Mouse (Mus musculus) left cerebral cortex, postnatal 10 days (tissue): ENCODE measurements at regions not wholly inside any gene's neighbourhood (a gene's known extent, or its start where the extent isn't known, plus 50 kb on each side); places are given as distances from the start of the nearest gene placed in this dataset.

Experiments used
- DNase-seq, 2 experiments: peaks; one replicate each; pipeline ENCODE4 v3.0.0; 2021 to 2022; ENCODE audit warnings: low spot score in 2 of 2, mixed read lengths in 1 of 2; ENCODE audit errors: extremely low spot score in 1 of 2
- intact Hi-C: fragments of 180-260 bp; cut with DNase I; formaldehyde crosslinking; loops from one replicate; pipeline ENCODE4 v1.15.1; 2025

GRCm38 (mm10) chr1:83748061-83748460 lies 340.1 kb upstream of the Sphkap start:
- intact Hi-C loops, result loop anchor here (5.0 to 10.0 kb wide), 3 partner anchors 537 to 949 kb away; partner anchors contain the start of gene Dner
- DNase-seq, result no peak

- intact Hi-C loops, result loop anchor here (5.0 to 10.0 kb wide), 3 partner anchors 537 to 950 kb away; partner anchors contain the start of gene Dner
- no peak for DNase-seq
These were observed 339.4 kb upstream of the Sphkap start for GRCm38 (mm10) chr1:83747412-83747811.

DNA sequence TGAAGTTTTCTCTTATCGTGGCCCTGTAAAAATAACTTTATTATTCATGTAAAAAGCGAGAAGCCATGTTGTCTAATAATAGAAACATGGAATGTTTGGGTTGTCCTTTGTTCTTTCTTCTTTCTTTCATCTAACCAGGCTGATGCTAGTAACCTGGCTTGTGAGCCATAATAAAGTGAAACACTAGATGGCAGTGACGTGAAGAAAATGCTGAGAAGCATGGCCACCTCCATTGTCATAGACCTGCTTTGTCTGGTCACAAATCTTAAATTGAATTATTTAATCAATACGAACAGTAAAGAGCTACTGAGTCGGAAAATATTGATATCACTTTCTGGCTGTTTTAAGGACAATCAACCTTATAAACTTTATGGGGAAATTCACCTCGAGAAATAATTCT lies 338.0 kb upstream of the Sphkap start:
- peak in 1 of 2 experiments; percentile 71 for DNase-seq
- intact Hi-C loops, result loop anchor here (5.0 to 10.0 kb wide), 3 partner anchors 539 to 951 kb away; partner anchors contain the start of gene Dner

- intact Hi-C loops, result no loop called here
- DNase-seq, result peak; percentile 14 to 35
These were observed 328.6 kb upstream of the Sphkap start for GRCm38 (mm10) chr1:83736428-83737117.

GRCm38 (mm10) chr1:83731682-83732081 lies 323.7 kb upstream of the Sphkap start:
- DNase-seq, result no peak
- intact Hi-C loops, result no loop called here

DNA sequence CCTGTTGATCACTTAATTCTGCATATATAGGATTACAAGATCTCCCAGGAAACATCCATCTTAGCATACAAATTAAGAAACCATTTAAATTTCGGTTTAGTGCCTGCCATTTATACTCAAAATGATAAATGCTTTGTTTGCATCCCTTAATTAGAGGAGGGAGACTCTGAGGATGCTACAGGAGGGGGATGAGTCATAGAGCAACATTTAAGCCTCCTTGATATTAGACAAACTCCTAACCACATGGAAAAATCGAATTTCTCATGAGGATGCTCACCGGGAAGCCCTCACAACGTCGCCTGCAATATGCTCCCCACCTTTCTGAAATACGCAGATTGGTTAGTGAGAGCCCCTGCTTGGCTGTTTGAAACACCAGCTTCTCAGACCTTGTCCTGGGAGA lies 320.8 kb upstream of the Sphkap start:
- DNase-seq, result no peak
- intact Hi-C loops, result loop anchor here (5.0 kb wide), 1 partner anchor 968 kb away; the partner anchor contains the start of gene Dner

GRCm38 (mm10) chr1:83727938-83728337 lies 319.9 kb upstream of the Sphkap start:
- intact Hi-C loops, result loop anchor here (5.0 kb wide), 1 partner anchor 969 kb away; the partner anchor contains the start of gene Dner
- DNase-seq, result no peak

GRCm38 (mm10) chr1:83727215-83727614 lies 319.2 kb upstream of the Sphkap start:
- intact Hi-C loops, result loop anchor here (5.0 kb wide), 1 partner anchor 970 kb away; the partner anchor contains the start of gene Dner
- DNase-seq, result peak in 1 of 2 experiments; percentile 63

- intact Hi-C loops, result no loop called here
- DNase-seq, result no peak
These were observed 315.1 kb upstream of the Sphkap start for GRCm38 (mm10) chr1:83723096-83723495.

DNA sequence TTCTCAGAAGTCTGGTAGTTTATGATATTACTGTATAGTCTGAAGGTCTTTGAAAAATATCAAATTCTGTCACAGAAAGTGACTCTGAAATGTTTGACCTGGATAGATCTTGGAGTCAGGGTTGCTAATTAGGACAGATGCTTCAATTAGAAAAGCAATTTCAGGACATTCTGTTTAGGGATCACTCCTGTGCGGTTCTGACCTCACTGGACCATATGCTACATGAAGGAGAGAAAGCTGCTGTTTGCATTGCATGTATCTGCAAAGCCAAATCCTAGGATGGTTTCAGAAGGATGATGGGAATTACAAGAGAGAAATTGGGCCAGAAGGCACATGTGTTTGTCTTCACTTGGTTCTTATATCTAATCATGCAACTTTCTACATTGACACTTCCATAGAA lies 312.2 kb upstream of the Sphkap start:
- intact Hi-C loops, result no loop called here
- DNase-seq, result no peak

- peak; percentile 46 to 79 for DNase-seq
- intact Hi-C loops, result loop anchor here (2.0 to 10.0 kb wide), 5 partner anchors 310 to 932 kb away; partner anchors contain the start of genes Krtap28-13 and Sphkap
These were observed 309.1 kb upstream of the Sphkap start for GRCm38 (mm10) chr1:83717056-83717455.

GRCm38 (mm10) chr1:83701696-83702404 lies 293.9 kb upstream of the Sphkap start:
- no peak for DNase-seq

DNA sequence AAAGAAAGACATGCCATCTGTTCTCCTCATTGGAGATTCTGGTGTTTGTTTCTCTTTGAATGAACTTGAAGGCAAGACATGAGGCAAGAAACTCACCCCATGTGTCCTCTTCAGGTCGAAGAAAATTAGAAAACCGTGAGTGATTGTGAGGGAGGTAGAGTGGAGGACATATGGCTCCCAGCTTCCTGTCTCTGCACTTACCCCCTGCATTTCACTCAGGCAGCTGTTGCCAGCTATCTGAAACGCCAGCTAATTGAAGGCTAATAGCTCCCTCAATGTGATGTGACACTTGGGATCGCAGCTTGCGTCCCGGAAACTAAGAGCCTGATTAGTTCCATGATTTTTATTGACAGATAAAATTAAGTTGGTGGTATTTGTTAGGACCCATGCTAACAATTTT lies 289.4 kb upstream of the Sphkap start:
- intact Hi-C loops, result no loop called here

More at GRCm38 (mm10) chr1:83701696-83702404, 293.9 kb upstream of the Sphkap start:
- intact Hi-C loops, result no loop called here

GRCm38 (mm10) chr1:83685221-83685620 lies 277.2 kb upstream of the Sphkap start:
- intact Hi-C loops, result no loop called here
- DNase-seq, result peak in 1 of 2 experiments; percentile 22

More for the DNA sequence above, 289.4 kb upstream of the Sphkap start:
- DNase-seq, result no peak

DNA sequence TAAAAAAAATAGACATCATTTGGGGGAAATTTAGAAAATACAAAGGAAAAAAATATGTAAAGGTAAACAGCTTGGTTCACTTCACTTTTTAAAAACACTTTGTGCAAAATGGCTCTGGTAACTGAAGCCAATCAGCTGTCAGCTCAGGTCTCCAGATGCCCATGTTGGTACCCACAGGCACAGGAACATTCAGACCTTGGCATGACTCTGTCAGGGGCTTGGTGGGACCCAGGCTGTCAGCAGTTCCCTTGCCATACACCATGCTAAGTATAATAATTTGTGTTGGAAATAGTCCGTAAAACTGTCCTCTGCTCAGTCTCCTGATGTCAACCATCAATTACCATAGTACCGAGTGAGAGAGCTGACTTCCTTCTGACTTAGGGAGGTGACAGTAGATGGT lies 257.3 kb upstream of the Sphkap start:
- intact Hi-C loops, result no loop called here
- DNase-seq, result no peak

DNA sequence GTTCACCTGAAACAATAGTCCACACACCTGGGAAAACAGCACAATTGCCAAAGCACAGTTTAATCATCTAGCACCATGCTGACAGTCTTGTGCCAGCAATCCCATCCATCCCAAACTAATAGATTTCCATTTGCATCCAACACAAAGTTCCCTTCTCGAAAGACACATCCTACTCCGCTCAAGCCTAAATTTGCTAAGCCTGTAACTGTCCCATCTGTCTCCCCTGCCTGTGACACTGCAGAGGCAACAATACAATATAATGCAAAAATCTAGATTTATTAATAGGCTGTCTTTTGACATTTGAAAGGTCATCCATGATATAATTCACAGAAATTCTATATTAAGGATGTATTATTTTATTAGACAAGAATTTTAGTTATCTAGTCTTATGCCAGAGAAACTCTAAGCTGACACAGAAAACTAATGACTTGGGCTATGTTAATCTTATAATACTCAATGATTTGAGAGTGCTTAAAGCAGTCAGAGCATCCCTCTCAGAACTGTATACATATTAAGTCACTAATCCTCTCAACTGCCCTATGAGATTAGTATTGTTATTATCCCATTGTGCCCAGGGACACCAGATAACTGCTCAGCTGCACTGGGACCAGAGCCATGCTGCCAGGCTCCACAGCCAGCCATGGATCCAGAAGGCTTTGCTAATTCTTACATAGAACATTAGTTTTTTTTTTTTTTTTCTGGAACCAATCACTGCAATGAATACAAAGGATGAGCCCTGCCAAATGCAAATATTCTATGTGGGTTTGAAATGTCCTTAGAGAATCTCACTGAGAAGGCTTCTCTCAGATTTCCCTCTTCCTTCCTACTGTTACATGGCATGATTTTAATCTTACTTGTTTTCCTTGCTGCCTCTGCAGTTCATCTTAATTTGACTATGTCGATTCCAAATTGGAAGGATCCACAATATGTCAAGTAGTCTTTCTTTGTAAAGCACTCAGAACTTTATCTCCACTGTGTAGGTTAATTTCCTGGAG lies 254.1 kb upstream of the Sphkap start:
- DNase-seq, result peak in 1 of 2 experiments; percentile 7
- intact Hi-C loops, result no loop called here

DNA sequence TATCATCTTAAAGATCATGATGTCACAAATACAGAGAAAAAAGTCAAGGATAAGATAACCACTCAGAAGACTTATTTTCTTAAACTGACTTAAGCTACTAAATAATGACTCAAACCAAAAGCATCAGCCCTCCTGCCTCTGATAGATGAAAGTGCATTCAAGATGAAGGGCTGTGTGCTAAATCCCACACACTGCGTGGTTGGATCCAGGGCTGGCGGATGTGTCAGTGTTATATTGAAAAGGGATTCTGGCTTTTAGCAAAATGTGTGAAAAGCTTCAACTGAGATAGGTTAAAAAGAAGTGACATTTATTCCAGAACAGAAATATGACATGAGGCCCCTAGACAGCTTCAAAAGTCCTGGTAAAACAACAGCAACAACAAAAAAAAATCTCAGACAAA lies 245.7 kb upstream of the Sphkap start:
- intact Hi-C loops, result no loop called here
- no peak for DNase-seq

DNA sequence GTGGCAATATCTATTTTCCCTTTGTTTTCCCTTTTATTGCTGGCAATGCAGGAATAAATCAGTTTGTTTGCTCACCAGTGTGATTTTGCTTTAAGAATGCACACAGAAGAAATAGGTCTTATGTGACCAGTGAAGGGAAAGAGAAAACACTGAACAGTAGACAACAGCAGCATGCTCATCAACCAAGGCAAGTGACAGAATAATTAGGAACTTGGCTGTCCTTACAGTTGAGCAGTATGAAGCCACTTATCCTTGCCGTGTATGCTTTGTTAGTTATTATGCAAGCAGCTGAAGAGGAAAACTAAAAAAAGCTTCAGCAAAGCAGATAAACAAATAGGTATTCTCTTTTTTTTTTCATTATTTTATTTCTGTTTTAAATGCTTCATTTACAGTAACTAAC lies 237.6 kb upstream of the Sphkap start:
- intact Hi-C loops, result no loop called here

DNA sequence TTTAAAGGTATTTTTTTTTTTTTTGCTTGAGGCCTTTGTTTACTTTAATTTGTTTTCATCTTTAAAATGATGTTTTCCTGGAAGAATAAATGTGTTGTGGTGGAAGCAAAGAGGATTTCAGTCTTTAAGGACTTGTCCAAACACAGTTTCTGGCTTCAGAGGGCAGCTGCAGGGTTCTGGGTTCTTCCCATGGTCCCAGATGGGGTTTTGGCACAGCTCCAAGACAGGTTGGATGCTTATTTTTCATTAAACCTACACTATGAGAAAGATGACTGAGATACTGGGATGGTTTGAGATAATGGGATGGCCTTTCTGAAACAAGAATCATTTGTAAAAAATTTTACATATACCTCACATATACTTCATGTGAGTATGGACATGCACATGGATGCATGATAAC lies 234.7 kb upstream of the Sphkap start:
- DNase-seq, result no peak
- intact Hi-C loops, result no loop called here

More for the DNA sequence above, 237.6 kb upstream of the Sphkap start:
- no peak for DNase-seq
